Mouse (Mus musculus) spleen, adult 2 months (tissue): ENCODE measurements at regions not wholly inside any gene's neighbourhood (a gene's known extent, or its start where the extent isn't known, plus 50 kb on each side); places are given as distances from the start of the nearest gene placed in this dataset.

Experiments
- CTCF ChIP-seq: fragments of 200-500 bp; IDR thresholded peaks from 2 replicates; pipeline ENCODE4 v1.5.1; 2011; ENCODE audit warnings: mild to moderate bottlenecking, inconsistent platforms; ENCODE audit not compliant: insufficient read depth, insufficient read length, insufficient replicate concordance; ENCODE audit errors: extremely low read depth
- POLR2A ChIP-seq: fragments of 200-500 bp; IDR thresholded peaks from 2 replicates; pipeline ENCODE4 v1.6.1; 2011; ENCODE audit warnings: low read depth, low read length, inconsistent platforms

DNA sequence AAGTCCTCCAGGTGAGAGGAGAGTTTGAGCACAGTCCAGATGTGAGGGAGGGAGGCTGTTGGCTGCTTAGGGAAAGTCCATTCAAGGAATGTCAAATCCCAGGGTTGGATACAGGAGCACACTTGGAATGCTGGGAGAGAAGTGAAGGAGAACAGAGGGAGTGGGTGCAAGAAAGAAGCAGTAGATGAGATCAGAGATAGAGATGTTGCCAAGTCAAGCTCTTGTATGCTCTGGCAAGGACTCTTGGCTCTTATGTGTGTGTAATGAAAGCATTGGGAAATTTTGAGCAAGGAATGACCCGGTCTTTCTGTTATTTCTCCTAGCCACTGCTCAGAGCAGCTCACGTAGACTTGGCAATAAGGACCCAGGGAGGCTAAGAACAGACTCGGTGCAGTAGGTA lies 488.6 kb downstream of the Adgrl2 start:
- TF ChIP-seq POLR2A (no peak), CTCF (no peak)
